Mouse (Mus musculus) heart, postnatal 36 days (tissue): ENCODE measurements at regions not wholly inside any gene's neighbourhood (a gene's known extent, or its start where the extent isn't known, plus 50 kb on each side); places are given as distances from the start of the nearest gene placed in this dataset.

Experiments used
- DNase-seq, 2 experiments: peaks; one replicate each; pipeline ENCODE4 v3.0.0; 2021 to 2022
- intact Hi-C: fragments of 180-260 bp; cut with DNase I; formaldehyde crosslinking; loops from one replicate; pipeline ENCODE4 v1.15.1; 2025

- DNase-seq, result no peak
- intact Hi-C loops, result loop anchor here (5.0 kb wide), 1 partner anchor 888 kb away; no protein-coding TSS in a partner anchor
Observed at GRCm38 (mm10) chr3:106879994-106880393, 53.9 kb upstream of the Olfr266 start.

- DNase-seq, result peak in 1 of 2 experiments; percentile 6
Observed at GRCm38 (mm10) chr3:106903198-106903597, 77.1 kb upstream of the Olfr266 start.

GRCm38 (mm10) chr3:106906668-106907067 is 80.6 kb upstream of the Olfr266 start:
- intact Hi-C loops, result no loop called here
- no peak for DNase-seq

More at GRCm38 (mm10) chr3:106903198-106903597, 77.1 kb upstream of the Olfr266 start:
- intact Hi-C loops, result loop anchor here (5.0 kb wide), 1 partner anchor 284 kb away; no protein-coding TSS in a partner anchor

GRCm38 (mm10) chr3:106936067-106936466 is 99.9 kb upstream of the Kcna3 start:
- intact Hi-C loops, result no loop called here
- DNase-seq, result no peak

GRCm38 (mm10) chr3:106940095-106940494 is 95.9 kb upstream of the Kcna3 start:
- DNase-seq, result no peak
- intact Hi-C loops, result loop anchor here (1.0 kb wide), 1 partner anchor 141 kb away; no protein-coding TSS in a partner anchor

- no peak for DNase-seq
- intact Hi-C loops, result no loop called here
Observed at GRCm38 (mm10) chr3:106955555-106956446, 80.2 kb upstream of the Kcna3 start.

- intact Hi-C loops, result no loop called here
- DNase-seq, result no peak
Observed at GRCm38 (mm10) chr3:106957162-106957895, 78.6 kb upstream of the Kcna3 start.

GRCm38 (mm10) chr3:106958194-106958593 is 77.8 kb upstream of the Kcna3 start:
- DNase-seq, result no peak
- intact Hi-C loops, result no loop called here

GRCm38 (mm10) chr3:106960596-106960995 is 75.4 kb upstream of the Kcna3 start:
- no peak for DNase-seq
- intact Hi-C loops, result no loop called here

- no peak for DNase-seq
- intact Hi-C loops, result no loop called here
Observed at GRCm38 (mm10) chr3:106962466-106962865, 73.5 kb upstream of the Kcna3 start.

- intact Hi-C loops, result no loop called here
- DNase-seq, result no peak
Observed at GRCm38 (mm10) chr3:106966198-106966597, 69.8 kb upstream of the Kcna3 start.

- intact Hi-C loops, result no loop called here
- DNase-seq, result no peak
Observed at GRCm38 (mm10) chr3:106967479-106967878, 68.5 kb upstream of the Kcna3 start.

GRCm38 (mm10) chr3:106974114-106974789 is 61.7 kb upstream of the Kcna3 start:
- no peak for DNase-seq
- intact Hi-C loops, result no loop called here

- DNase-seq, result no peak
- intact Hi-C loops, result no loop called here
Observed at GRCm38 (mm10) chr3:106978728-106979127, 57.2 kb upstream of the Kcna3 start.

GRCm38 (mm10) chr3:106980914-106981313 is 55.1 kb upstream of the Kcna3 start:
- DNase-seq, result no peak
- intact Hi-C loops, result no loop called here

GRCm38 (mm10) chr3:106981323-106981722 is 54.6 kb upstream of the Kcna3 start:
- DNase-seq, result no peak
- intact Hi-C loops, result no loop called here

- no peak for DNase-seq
- intact Hi-C loops, result no loop called here
Observed at GRCm38 (mm10) chr3:106984231-106984630, 51.7 kb upstream of the Kcna3 start.
